Mouse (Mus musculus) testis, adult 2 months (tissue): ENCODE data around the gene Ccno. TPM values are rescaled to one million over a fixed set of nuclear protein-coding genes. Genes with fewer than 3 reads are reported as not detected.
A peak's percentile ranks its signal among the peaks of the same experiment; 100 is the strongest.

Source experiments
- H3K27ac ChIP-seq: fragments of 200-500 bp; 2 replicates; pipeline ENCODE4 v1.5.1; 2012; ENCODE audit warnings: low read depth, low read length; ENCODE audit not compliant: control insufficient read depth, insufficient read depth
- H3K27me3 ChIP-seq: fragments of 200-500 bp; 2 replicates; pipeline ENCODE4 v1.6.1; 2012; ENCODE audit warnings: mild to moderate bottlenecking, low read length, moderate library complexity; ENCODE audit not compliant: control insufficient read depth, insufficient read depth
- H3K36me3 ChIP-seq: fragments of 200-500 bp; 2 replicates; pipeline ENCODE4 v1.6.1; 2012; ENCODE audit warnings: mild to moderate bottlenecking, low read length; ENCODE audit not compliant: control insufficient read depth, insufficient read depth
- H3K4me1 ChIP-seq: fragments of 200-500 bp; 2 replicates; pipeline ENCODE4 v1.6.1; 2012; ENCODE audit warnings: low read length; ENCODE audit not compliant: control insufficient read depth, insufficient read depth
- H3K4me3 ChIP-seq: fragments of 200-500 bp; 2 replicates; pipeline ENCODE4 v1.5.1; 2012; ENCODE audit warnings: low read depth, mild to moderate bottlenecking, low read length, moderate library complexity, mixed read lengths; ENCODE audit not compliant: control insufficient read depth
- CTCF ChIP-seq: fragments of 200-500 bp; IDR thresholded peaks from 2 replicates; pipeline ENCODE4 v1.5.1; 2012; ENCODE audit warnings: low read depth, mild to moderate bottlenecking, inconsistent platforms, low read length, moderate library complexity; ENCODE audit not compliant: control insufficient read depth, insufficient read depth, insufficient replicate concordance
- POLR2A ChIP-seq: fragments of 200-500 bp; IDR thresholded peaks from 2 replicates; pipeline ENCODE4 v1.6.1; 2012; ENCODE audit warnings: low read depth, mild to moderate bottlenecking, inconsistent platforms, low read length, moderate library complexity; ENCODE audit not compliant: control insufficient read depth
- polyA plus RNA-seq: library from polyadenylated mRNA; depleted of rRNA; stranded (reverse); fragments of >200 nt; gene quantifications from 2 replicates; pipeline ENCODE4 v1.2.3, GENCODE M21; 2012; rRNA removed

Ccno gene
- polyA plus RNA-seq = 6.2 and 7.8 TPM in 2 replicates

GRCm38 (mm10) chr13:112987532-112987943 is at the start of gene Ccno:
TSS of gene Ccno (plus strand) at chr13:112987802.
- Histone ChIP-seq H3K36me3 (no peaks in the 10 kb centered on the region), H3K27ac (no peak within 1 kb of the TSS), H3K4me3 (peak within 1 kb of the TSS; percentile 68), H3K4me1 (peaks cover 33% of the 10 kb centered on the region), H3K27me3 (no peaks in the 10 kb centered on the region; the same call in 1 of the 2 replicates)
- TF ChIP-seq POLR2A = peak; percentile 75
- no peak for TF ChIP-seq CTCF

DNA sequence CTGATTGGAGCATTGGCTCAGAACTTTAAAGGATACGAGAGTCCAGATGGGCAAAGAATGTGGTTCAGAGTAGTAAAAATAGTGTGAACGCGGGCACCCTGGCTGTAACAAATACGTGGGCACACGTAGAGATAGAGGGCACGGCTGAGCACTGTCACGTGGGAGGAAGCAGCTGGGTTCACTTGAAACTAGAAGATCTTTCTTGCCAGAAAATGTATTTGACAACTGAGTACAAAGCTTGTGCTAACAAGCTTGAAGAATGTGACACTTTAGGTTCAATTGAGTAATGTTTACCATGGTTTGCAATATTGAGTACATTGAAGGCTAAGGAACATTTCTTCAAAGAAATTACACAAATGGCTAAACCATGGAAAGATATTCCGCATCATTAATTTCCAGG is 49.5 kb upstream of the Ccno start:
- Histone ChIP-seq H3K36me3 (no peaks in the 10 kb centered on the region; the same call in 1 of the 2 replicates), H3K27me3 (no peaks in the 10 kb centered on the region), H3K27ac (no peak overlapping the region), H3K4me3 (no peak overlapping the region), H3K4me1 (no peaks in the 10 kb centered on the region)
- TF ChIP-seq POLR2A (no peak), CTCF (no peak)

GRCm38 (mm10) chr13:112941879-112942330 is 45.7 kb upstream of the Ccno start:
- Histone ChIP-seq H3K4me3 (no peak overlapping the region), H3K27me3 (no peaks in the 10 kb centered on the region), H3K27ac (no peak overlapping the region), H3K4me1 (no peaks in the 10 kb centered on the region), H3K36me3 (no peaks in the 10 kb centered on the region; the same call in 1 of the 2 replicates)
- TF ChIP-seq POLR2A = no peak
- no peak for TF ChIP-seq CTCF

- Histone ChIP-seq H3K27ac (no peak overlapping the region), H3K36me3 (no peaks in the 10 kb centered on the region; the same call in none of the 2 replicates), H3K4me1 (no peaks in the 10 kb centered on the region), H3K27me3 (no peaks in the 10 kb centered on the region), H3K4me3 (no peak overlapping the region)
- TF ChIP-seq POLR2A = no peak
Measured at GRCm38 (mm10) chr13:112945312-112945711, 42.3 kb upstream of the Ccno start.

GRCm38 (mm10) chr13:112945900-112946299 is 41.7 kb upstream of the Ccno start:
- Histone ChIP-seq H3K36me3 (no peaks in the 10 kb centered on the region; the same call in none of the 2 replicates), H3K27ac (no peak overlapping the region), H3K4me3 (no peak overlapping the region), H3K27me3 (no peaks in the 10 kb centered on the region), H3K4me1 (no peaks in the 10 kb centered on the region)
- no peak for TF ChIP-seq CTCF
- TF ChIP-seq POLR2A = no peak

- TF ChIP-seq POLR2A = no peak
- no peak for TF ChIP-seq CTCF
- peaks cover 5% of the 10 kb centered on the region for H3K36me3 ChIP-seq
Measured at GRCm38 (mm10) chr13:112954067-112954466, 33.5 kb upstream of the Ccno start.

DNA sequence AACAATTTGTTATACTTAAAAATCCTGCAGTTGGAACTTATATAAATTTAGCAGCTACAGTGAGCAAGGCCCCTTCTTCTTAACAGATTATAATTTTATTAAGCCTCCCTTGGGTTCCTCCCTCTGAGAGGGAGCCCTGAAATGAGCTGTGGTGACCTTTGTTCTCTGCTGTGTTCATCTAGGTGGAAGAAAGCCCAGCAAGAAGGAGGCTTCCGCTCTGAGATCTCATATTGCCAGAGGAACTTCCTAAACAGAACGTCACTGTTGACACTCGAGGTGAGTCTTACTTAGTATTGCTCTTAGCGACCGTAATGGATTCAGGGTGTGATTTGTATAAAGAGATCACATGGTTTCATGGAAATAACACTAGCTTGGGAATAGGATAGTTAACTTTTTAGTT is 24.5 kb upstream of the Ccno start:
- Histone ChIP-seq H3K36me3 (peaks cover 4% of the 10 kb centered on the region), H3K4me1 (no peaks in the 10 kb centered on the region)
- no peak for TF ChIP-seq CTCF
- TF ChIP-seq POLR2A = no peak

More at GRCm38 (mm10) chr13:112954067-112954466, 33.5 kb upstream of the Ccno start:
- no peak overlapping the region for H3K27ac ChIP-seq
- H3K4me3 ChIP-seq = no peak overlapping the region
- no peaks in the 10 kb centered on the region for H3K4me1 ChIP-seq
- H3K27me3 ChIP-seq = no peaks in the 10 kb centered on the region

GRCm38 (mm10) chr13:112964421-112964820 is 23.2 kb upstream of the Ccno start:
- Histone ChIP-seq H3K4me1 (no peaks in the 10 kb centered on the region), H3K36me3 (peaks cover 4% of the 10 kb centered on the region), H3K4me3 (no peak overlapping the region), H3K27ac (no peak overlapping the region), H3K27me3 (no peaks in the 10 kb centered on the region)
- no peak for TF ChIP-seq POLR2A
- no peak for TF ChIP-seq CTCF

More for the DNA sequence above, 24.5 kb upstream of the Ccno start:
- no peak overlapping the region for H3K27ac ChIP-seq
- no peak overlapping the region for H3K4me3 ChIP-seq
- no peaks in the 10 kb centered on the region for H3K27me3 ChIP-seq
